Mouse (Mus musculus) heart, postnatal 25 days (tissue): Measurements from ENCODE around the gene Gorasp1. TPM values are rescaled to one million over a fixed set of nuclear protein-coding genes. Genes with fewer than 3 reads are reported as not detected.

Experiments used
- DNase-seq: peaks from one replicate; pipeline ENCODE4 v3.0.0; 2022; ENCODE audit warnings: low spot score
- intact Hi-C: fragments of 180-260 bp; cut with DNase I; formaldehyde crosslinking; loops from one replicate; pipeline ENCODE4 v1.15.1; 2025
- total RNA-seq, 2 experiments: library from RNA; stranded (reverse); gene quantifications; 2 replicates each; pipeline ENCODE4 v1.2.3; 2021

Gorasp1 gene
- total RNA-seq, 2 experiments from 2014 or later: 28.1 to 31.5 TPM

DNA sequence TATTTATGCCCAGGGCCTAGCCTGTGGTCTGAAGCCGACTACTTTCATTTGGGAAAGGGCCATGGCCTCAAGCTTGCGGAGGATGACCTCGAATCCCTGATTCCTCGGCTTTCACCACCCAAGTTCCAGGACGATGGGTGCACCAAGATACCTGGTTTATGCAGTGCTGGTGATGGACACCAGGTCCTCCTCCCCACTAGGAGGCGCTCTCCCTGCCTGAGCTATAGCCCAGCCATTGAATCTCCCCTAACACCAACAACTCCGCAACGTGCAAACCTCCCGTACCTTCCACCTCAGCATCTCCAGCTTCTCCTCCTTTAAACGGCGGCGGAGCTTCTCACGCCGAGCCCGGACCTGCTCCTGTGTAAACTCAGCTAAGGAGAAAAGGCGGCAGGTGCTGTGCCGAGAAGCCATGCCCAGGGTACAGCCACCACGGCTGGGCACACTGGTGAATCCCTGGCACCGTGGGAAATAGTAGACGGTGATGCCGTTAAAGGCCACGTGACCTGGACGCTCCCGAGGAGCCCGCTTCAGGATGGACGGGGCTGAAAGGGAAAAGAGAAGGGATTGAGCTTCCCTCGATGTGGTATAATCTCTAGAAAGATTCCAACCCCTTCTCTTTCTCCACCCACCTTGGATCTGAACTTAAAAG is 36.6 kb upstream of the Gorasp1 start:
- intact Hi-C loops: no loop called here
- no peak for DNase-seq

DNA sequence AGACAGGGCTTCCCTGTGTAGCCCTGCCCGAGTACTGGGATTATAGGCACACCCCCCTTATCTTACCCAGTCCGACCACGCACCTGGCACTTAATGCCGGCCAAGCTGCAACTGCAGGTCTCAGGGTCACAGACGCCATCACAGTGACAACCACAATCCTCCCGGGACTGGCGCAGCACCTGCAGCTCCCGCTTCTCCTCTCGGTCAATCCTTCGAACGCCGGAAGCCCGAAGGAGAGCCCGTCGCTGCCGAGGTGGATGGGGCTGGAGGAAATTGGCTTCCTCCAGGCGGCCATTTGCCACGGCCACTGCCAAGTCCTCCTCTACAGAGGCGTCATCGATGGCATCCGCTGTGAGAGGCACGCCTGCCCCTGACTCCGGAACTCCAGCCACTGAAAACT is 35.9 kb upstream of the Gorasp1 start:
- no peak for DNase-seq
- intact Hi-C loops: no loop called here

DNA sequence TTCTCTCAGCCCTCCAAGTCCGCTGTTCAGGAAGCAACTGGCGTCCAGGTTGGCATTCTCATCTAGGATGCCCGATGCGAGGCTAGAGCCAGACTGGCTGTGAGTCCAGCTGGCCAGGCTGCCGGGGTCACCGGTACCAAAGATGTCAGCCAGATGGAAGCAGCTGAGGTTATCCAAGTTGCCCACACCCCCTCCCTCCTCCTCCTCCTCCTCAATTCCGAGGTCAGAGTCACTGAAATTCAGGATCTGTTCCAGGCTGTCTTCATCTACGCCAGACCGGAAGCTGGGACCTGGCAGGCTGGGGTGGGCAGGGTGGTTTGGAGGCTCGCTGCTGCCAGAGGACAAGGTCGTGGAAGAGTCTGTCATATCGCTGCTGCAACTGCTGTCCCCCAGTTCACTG is 35.2 kb upstream of the Gorasp1 start:
- DNase-seq: no peak
- intact Hi-C loops: no loop called here

DNA sequence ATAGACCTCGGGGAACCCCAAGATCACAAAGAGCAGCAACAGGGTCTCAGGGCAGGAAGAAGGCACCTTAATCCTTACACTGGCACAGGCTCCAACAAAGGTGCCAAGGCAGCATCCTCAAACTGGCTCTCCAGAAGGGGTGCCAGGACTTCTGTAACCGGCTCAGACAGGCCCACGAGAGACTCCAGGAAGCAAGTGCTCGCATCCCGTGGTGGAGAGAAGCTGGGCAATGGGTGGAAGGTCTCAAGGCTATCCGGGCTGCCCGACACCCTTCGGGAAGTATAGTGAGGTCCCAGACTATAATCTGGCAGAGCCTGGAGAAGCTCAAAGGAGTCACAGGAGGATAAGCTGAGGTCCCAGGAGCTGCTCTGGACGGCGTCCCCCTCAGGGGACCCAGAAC is 34.8 kb upstream of the Gorasp1 start:
- intact Hi-C loops: no loop called here
- no peak for DNase-seq

DNA sequence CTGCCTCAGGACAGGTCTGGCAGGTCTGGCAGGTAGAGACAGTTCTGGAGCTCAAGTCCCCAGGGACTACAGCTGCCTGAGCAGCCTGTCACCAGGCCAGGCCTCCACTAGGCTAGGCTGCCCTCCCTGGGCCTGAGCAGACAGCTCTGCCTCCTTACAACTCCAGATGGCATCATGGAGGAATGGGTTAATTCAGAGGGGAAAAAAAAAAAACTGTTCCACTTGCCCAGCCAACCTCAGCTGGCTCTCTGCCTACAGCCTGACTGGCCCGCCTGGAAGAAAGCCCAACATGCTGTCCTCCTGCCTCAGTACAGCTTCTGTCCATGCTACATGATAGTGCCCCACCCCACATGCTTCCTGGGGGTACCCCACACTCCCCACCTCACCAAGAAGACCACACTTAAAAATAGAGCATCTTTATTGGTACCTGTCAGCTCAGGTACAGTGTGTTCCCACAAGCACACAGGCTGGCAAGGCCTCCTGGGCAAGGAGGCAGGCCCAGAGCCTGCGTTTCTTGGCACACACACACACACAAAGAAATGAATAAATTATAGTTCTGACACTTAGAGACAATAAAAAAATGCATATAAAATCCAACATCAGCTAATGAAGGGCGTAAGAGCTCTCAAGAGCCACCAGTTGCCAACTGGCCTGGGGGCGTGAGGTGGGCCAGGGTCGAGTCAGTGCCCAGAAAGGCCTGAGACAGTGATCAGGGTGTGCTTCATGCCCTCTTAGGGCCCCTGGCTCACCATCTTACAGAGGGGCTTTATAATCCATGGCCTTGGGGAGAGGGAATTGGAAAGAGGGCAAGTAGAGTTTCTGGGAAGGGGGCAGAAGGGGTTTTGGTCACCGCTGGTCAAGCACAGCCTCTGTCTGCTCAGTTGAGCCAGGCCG is 33.6 kb upstream of the Gorasp1 start:
- DNase-seq: no peak
- intact Hi-C loops: no loop called here

DNA sequence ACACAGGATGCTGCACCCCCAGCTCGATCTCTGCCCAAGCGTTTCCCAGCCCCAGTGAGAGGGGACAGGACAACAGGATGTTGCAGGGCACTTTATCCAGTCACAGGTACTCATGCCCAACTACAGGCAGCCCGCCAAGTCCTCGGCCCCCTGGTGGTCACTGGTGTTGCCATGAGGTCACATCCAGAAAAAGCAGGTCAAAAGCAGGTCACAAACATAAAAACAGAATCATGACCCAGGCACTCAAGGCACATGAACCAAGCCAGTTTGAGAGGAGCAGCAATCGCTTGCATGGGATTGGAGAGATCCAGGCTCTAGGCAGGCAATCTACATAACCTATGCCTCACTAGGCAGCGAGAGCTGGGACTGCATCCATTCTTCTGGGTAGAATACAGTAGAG is 32.9 kb upstream of the Gorasp1 start:
- no peak for DNase-seq

DNA sequence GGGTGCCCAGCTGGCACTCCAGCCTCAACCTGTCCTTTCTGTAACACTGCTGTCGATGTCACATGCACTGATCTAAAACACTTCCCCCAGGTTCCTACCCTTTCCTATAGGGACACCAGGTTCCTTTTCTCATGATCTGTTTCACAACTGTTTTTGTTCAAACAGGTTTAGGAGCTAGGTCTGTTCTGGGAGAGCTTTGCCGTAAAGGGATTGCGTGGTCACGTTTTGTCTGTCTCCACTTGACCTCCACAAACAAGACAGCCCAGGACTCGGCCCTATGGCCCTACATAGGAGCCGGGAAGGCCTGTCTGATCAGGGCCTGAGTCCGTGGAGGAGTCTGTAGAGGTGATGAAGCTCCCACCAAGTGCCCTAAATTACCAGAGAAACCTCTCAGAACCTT is 32.4 kb upstream of the Gorasp1 start:
- DNase-seq: no peak
- intact Hi-C loops: no loop called here

More for the DNA sequence above, 32.9 kb upstream of the Gorasp1 start:
- intact Hi-C loops: no loop called here

DNA sequence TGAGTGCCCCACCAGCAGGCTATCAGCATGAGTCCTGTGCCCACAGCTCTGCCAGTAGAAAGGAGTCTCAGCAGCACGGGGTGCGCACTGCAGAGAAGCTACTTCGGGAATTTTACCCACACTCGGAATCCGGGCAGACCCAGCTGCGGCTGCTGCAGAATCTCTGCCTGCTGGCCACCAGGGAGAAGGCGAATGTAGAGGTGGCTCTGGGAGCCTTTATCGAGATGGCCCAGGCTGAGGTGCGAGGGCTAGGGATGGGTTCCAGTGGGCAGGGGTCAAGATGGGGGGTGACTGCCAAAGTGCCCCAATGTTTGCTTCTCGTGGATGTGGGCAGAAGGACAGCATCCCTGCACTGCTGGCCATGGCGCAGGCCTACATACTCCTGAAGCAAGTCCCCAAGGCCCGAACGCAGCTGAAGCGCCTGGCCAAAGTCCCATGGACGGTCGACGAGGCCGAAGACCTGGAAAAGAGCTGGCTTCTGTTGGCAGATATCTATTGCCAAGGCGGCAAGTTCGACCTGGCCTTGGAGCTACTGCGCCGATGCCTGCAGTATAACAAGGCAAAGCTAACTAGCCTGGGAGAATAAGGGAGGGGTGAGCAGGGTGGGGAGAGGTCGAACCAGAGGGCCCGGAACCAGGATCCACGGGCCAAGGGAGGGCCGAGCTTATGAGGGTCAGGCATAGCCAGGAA is 29.0 kb upstream of the Gorasp1 start:
- intact Hi-C loops: no loop called here
- DNase-seq: no peak

DNA sequence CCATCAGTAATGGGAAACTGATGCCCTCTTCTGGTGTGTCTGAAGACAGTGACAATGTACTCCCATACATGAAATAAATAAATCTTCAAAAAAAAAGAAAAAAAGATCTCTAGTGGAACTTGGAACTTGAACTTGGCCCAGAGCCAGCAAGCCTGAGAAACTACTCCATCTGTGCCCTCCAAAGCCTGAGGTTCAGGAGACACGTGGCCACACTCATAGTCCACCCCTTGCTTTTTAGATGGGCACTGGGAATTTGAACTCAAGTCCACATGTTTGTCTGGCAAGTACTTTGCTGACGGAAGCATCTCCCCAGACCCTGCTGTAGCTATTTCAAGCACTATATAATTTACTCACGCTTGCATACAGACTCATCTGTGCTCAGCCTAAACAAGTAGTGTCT is 27.8 kb upstream of the Gorasp1 start:
- no peak for DNase-seq
- intact Hi-C loops: loop anchor here (2.0 kb wide), 1 partner anchor 18 kb away; no protein-coding TSS in a partner anchor

DNA sequence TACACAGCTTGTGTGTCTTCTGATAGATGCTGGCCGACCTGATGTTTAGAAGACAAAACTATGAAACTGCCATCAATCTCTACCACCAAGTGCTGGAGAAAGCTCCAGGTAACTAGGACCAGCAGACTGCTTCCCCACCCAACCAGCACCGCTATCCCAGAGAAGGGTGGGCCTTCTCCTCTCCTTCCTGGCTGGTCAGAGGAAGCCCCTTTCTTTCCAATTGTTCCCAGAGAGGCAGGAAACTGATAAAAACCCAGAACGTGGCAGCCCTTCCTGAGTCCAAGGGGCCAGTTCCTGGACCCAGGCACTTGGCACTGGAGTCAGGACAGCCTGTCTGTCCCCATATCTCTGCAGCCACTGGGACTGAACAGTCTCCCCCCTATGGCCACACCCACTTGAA is 26.8 kb upstream of the Gorasp1 start:
- intact Hi-C loops: loop anchor here (2.0 kb wide), 1 partner anchor 19 kb away; no protein-coding TSS in a partner anchor
- DNase-seq: peak; percentile 57

DNA sequence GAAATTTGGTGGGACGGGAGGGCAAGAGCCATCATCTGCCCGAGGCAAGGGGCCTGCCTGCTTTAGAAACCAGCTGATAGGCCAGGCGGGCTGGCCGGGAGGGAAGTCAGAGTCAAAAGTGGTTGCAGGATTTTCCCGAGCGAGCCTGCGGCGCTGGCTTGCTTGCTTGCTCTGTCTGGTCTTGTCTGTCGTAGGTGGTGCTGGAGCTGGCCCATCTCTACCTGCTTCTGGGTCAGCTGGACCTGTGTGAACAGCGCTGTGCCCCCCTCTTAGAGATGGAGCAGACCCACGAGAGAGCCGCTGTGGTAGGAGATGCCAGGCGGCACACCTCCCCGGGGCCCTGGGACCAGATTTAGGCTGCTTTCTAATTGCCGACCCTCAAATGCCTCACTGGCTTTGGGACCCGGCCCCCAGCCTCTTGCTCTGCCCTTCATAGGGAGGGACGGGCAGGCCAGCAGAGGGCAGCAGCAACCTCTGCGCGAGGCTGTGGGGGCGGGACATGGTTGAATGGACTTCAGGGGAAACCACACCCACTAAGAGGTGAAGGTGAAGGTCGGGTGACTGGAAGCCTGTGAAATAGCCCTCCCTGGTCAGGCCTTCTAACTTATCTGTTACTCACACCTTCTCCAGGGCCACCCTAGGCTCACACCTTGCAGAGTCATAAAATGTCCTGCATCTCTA is 25.8 kb upstream of the Gorasp1 start:
- intact Hi-C loops: loop anchor here (1.0 to 2.0 kb wide), 2 partner anchors 52 to 110 kb away; no protein-coding TSS in a partner anchor
- DNase-seq: peak; percentile 61

DNA sequence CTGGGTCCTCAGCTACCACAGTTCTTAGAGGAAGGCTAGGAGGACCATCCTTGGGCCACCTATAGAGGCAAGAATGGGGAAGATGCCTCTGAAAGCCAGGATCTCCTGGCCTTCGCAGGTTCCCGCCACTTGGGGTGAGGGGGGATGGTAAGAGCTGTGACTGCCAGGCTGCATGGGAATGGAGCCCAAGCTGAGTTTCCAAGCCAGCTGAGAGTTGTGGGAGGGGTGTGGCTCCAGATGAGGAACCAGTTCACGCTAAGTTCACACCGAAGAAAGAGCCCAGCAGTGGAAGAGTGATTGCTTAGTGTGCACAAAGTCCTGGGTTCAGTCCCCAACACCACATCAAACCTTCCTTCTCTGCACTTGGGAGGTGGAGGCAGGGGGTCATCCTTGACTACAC is 24.9 kb upstream of the Gorasp1 start:
- intact Hi-C loops: loop anchor here (2.0 kb wide), 1 partner anchor 53 kb away; no protein-coding TSS in a partner anchor
- DNase-seq: no peak

DNA sequence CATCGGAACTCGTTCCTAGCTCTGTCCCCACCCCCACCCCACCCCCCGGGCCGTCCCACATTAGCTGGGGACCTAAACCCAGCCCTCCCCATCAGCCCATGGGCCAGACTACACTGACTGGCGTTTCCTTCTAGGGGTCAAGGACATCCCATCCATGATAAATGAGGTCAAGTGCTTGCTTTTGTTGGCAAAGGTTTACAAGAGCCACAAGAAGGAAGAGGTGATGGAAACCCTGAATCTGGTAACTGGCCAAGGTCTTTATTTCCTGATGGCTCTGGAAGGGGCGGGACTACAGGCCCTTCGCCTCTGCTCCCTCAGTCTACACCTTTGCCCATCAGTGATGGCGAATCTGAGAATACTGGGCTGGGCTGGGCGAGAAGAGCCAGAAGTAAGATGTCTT is 21.5 kb upstream of the Gorasp1 start:
- intact Hi-C loops: no loop called here
- no peak for DNase-seq

DNA sequence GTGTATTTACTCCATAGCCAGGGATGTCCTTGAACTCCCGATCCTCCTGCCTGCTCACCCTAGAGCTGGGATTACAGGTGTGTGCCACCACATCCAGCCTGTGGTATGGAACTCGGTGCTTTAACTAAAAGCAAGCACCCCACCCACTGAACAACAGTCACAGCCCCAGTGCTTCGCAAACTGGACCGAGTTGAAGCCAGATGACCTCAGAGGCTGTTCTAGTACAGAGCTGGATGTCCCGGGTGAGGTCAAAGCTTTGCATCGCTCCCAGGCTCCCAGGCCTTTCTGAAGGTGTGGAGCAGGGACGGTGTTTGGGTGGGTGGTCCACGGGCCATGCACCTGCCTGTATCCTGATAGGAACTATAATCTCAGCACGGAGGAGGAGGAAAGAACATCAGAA is 14.0 kb upstream of the Gorasp1 start:
- no peak for DNase-seq
- intact Hi-C loops: no loop called here

DNA sequence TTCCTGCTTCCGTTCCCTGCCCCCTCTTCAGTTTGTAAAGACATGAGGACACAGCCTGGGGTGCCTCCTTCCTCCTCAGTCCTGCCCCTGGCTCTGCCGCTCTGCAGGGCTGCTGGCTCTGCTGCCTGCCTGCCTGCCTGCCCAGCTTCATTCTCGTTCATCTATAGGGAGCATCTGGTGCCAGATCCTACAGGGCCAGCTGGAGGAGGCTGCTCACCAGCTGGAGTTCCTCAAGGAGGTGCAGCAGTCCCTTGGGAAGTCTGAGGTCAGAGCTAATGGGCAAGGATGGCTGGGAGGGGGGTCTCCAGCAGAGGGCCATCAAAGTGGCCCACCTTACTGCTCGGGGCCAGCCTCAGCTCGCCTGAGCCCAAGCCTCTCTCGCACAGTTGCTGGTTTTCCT is 13.1 kb upstream of the Gorasp1 start:
- intact Hi-C loops: no loop called here
- DNase-seq: no peak

DNA sequence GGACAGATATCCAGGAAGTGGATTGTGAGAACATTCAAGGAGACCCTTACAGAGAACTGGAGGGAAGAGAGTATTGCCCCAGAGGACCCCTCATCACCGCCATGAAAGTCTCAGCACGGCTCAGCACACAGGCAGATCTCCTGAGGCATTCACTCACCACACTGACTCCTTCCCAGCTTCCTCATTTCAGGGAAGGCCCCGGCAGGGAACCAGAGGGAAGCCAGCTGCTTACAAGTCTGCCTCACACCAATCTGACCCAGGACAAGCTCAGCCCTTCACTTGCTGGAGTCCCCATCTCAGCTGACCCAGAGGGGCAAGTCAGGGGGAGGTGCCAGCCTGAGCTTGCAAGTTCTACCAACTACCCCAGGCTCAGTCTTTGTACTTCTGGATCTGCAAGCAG is 11.4 kb upstream of the Gorasp1 start:
- intact Hi-C loops: no loop called here
- DNase-seq: no peak

DNA sequence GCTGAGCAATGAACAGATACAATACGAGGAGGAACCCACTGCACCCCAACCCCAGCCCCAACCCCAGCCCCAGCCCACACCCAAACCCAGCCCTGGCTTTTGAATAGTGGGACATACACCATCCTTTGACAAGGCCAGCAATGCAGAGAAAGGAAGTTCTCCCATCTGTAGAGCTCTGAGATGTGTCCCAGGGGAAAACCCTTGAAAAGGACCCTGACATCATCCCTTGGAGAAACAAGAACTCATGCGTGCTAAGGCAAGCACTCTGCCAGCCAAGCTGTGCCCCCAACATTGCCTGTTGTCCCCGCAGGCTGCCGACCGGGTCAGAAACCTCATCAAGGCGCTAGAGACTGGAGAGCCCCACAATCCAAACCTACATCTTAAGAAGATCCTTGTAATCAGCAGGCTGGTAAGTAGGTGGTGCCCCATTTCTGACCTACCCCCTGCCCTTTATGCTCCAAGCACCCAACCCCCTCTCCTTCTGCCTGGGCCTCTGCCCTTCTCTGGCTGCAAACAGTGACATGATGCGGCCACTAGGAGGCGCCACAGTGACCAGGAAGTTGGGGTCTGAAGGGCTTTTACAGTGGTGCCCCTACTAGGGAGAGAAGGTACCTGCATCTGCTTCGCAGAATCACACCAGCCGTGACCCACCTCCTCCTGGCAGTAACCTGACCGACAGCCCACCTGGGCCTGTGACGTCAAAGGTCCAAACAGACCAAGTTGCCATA is 8.0 kb upstream of the Gorasp1 start:
- intact Hi-C loops: no loop called here
- no peak for DNase-seq

DNA sequence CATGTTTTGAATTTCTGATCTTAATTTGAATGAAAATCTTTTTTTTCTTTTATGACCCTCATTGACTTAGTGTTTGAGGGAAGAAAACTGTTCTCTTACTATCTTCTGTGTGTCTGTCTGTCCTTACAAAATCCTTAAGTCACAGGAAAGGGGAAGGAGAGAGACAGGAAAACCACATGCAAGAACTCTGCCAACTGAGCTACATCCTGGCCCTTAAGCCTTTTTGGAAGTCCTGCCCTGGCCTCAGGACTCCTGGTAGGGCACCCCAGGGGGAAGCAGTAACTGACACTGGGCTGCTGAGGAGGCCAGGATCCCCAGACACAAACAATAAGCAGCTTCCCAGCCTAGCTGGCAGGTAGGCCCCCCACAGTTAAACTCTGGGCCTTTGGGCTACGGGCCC is 6.0 kb upstream of the Gorasp1 start:
- DNase-seq: no peak
- intact Hi-C loops: no loop called here

DNA sequence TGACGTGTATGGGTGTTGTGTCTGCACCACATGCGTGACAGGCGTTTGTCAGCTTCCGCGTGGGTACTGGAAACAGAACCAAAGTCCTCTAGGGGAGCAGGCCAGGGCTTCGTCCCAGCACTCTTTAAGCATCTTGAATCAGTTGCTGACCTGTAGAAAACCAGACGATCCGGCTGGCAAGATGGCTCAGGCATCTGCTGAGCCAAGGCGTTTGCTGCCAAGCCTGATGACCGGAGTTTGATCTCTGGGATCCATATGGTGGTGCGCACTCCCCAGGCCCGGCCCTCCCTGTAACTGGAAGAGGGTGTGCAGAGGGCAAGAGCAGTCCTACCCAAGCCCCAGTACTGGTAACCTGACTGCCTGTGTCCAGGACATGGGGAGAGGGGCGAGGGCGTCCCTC is 4.5 kb upstream of the Gorasp1 start:
- intact Hi-C loops: no loop called here
- DNase-seq: no peak

DNA sequence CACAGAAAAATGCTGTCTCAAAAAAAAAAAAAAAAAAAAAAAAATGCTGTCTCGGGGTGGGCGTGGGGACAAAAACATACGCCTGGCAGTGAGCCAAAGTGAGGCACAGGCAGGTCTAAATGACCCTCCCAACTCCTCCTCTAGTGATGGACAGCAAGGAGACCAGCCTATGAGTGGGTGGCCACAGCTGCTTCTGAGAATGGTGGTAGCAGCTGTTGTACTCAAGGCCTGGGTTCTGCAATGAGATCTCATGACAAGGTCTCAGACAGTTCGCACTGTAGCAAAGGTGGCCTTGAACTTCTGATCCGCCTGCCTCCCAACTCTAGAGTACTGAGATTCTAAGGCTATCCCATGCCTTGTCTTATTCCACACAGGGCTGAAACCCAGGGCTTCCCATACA is 4.0 kb upstream of the Gorasp1 start:
- intact Hi-C loops: no loop called here
- DNase-seq: no peak
